Mouse (Mus musculus) kidney, adult 18-20 months (tissue): ENCODE results near the gene Plekhm2.

ENCODE experiments used
- DNase-seq: peaks from one replicate; pipeline ENCODE4 v3.0.0; 2021

The Plekhm2 gene

GRCm38 (mm10) chr4:141660884-141661283 lies 3.8 kb downstream of the Plekhm2 start:
- DNase-seq: no peak

- DNase-seq: no peak
Measured at GRCm38 (mm10) chr4:141659739-141660138, 5.0 kb downstream of the Plekhm2 start.

- no peak for DNase-seq
Measured at GRCm38 (mm10) chr4:141658846-141659484, 5.7 kb downstream of the Plekhm2 start.

DNA sequence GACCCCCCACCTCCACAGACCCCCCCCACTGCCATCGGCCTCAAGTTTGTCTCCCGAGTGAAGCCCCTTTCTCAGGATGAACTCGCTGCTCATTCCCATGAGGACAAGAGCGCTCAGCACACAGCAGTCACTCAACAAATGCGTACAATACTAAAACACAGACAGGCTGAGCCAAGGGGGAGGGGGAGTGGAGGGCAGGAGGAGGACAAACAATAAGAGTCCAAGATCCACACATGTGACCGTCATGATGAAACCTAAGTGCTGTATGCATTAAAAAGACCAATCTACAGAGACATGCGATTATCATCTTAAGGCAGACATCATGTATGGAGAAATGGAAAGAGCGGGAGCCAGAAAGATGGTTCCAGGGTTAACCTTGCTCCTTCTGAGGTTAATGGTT lies 7.8 kb downstream of the Plekhm2 start:
- no peak for DNase-seq

- DNase-seq: no peak
Measured at GRCm38 (mm10) chr4:141655908-141656608, 8.6 kb downstream of the Plekhm2 start.

GRCm38 (mm10) chr4:141654509-141654908 lies 10.2 kb downstream of the Plekhm2 start:
- DNase-seq: no peak

DNA sequence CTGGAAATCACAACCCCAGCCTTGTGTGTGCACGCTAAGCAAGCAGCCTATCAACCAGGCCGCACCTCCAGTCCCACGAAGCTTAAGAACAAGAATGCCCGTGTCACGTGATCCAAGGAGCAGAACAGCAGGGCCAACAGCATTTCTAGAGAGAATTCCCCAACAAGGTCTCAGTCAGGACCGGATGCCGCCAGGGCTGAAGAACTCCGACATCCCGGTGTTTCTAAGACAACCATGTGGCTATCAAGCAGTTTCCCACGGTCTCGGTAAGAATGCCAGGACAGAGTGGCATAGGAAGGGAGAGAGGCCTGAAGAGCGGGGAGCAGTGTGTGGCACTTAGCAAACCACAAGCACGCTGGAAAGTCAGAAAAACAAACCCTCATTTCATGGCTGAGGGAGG lies 10.9 kb downstream of the Plekhm2 start:
- no peak for DNase-seq

- no peak for DNase-seq
Measured at GRCm38 (mm10) chr4:141653044-141653443, 11.7 kb downstream of the Plekhm2 start.

- DNase-seq: no peak
Measured at GRCm38 (mm10) chr4:141651944-141652343, 12.8 kb downstream of the Plekhm2 start.

- DNase-seq: no peak
Measured at GRCm38 (mm10) chr4:141651286-141651685, 13.4 kb downstream of the Plekhm2 start.

DNA sequence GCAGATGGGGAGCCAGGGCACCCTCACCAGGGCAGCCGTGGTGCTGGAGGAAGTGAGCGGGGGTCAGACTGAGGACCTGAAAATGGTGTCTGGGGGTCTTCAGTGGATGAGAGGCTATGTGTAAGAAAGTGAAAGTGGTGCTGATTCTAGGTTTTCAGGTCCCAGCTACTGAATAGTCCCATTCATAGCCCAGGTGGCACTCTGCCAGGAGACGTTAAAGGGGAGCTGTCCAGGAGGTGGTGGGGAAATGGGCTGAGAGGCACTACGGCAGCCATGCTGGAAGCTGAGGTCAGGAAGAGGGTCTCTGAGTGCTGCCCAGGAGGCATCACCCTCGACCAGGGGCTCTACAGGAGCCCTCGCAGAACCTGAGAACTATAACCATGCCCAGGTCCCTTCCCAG lies 15.5 kb downstream of the Plekhm2 start:
- no peak for DNase-seq

DNA sequence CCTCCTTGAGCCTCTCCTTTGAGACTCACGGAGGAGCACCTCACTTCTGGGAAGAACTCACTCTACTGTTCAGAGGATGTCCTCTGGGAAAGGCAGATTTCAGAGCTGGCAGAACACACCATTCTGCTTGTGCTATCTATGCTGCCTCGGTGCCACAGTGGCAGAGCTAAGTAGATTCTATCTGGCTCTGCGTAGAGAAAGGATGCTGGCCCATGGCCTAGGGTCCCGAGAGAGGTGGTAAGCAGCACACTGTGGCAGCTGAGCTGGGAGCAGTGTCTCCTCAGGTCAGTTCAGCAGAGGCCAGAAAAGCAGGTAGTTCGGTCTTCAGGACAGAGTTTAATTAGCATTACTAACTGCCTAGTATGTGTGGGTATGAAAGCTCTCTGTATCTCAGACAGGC lies 16.4 kb downstream of the Plekhm2 start:
- DNase-seq: no peak

DNA sequence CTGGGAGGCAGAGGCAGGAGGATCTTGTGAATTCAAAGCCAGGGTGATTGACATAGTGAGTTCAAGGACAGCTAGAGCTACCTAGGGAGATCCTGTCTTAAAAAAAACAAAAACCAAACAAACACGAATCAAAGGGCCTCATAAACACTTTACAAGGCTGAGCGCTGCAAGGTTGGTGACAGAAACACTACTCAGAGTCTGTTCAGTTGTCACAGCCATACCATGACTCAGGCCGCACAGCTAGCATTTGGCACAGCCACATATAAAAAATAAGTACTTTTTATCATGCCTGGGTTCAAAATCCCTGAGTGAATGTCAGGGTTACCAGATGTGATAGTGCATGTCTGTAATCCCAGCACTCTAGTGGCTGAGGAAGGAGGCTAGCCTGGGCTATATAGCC lies 17.5 kb downstream of the Plekhm2 start:
- DNase-seq: no peak

DNA sequence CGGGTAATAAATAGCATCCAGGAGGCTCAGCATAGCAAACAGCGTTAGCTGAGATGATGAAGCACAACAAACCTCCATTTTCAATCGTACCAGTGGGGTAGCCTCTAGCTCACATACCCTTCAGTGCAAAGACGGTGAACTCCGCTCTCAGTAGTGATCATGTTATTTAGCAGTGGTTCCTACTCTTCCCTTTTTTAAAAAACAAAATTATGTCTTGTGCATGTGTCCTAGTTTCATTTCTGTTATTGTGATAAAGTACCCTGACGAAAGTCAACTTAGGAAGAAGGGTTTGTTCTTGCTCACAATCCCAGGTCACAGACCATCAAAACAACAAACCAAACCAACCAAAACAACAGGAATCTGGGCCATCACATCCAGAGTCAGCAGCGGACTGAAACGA lies 18.7 kb downstream of the Plekhm2 start:
- DNase-seq: no peak

DNA sequence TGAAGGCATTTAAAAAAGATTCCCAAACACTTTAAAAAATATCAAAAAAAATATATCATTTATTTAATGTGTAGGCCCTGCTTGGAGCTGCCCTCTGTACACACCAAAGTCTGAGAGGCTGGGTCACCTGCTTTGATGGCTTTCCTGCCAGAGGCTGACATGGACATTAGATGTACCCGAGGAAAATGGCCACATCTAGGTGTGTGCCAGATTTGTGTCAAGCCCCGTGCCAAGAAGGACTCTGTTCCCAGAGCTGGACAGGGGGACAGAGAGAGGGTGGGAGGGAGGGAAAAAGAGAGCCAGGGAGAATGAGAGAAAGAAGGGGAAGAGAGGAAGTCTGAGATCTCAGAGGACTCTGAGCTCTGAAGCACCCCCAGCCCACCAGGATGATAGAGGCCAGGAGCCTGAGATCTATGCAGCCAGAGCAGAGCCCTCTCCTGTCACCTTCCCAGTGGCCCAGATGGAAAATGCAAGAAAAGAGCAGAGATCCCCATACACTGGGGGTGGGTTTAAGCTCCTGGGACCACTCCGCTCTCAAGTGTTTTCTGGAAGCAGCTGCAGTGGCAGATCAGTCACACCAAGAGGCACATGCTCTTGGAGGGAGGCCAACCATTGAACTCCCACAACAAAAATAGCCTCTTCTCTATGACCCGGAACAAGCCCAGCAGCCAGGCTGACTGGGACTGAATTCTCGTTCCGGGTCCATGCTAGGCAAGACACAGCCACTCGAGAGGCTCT lies 21.4 kb downstream of the Plekhm2 start:
- DNase-seq: peak; percentile 79

DNA sequence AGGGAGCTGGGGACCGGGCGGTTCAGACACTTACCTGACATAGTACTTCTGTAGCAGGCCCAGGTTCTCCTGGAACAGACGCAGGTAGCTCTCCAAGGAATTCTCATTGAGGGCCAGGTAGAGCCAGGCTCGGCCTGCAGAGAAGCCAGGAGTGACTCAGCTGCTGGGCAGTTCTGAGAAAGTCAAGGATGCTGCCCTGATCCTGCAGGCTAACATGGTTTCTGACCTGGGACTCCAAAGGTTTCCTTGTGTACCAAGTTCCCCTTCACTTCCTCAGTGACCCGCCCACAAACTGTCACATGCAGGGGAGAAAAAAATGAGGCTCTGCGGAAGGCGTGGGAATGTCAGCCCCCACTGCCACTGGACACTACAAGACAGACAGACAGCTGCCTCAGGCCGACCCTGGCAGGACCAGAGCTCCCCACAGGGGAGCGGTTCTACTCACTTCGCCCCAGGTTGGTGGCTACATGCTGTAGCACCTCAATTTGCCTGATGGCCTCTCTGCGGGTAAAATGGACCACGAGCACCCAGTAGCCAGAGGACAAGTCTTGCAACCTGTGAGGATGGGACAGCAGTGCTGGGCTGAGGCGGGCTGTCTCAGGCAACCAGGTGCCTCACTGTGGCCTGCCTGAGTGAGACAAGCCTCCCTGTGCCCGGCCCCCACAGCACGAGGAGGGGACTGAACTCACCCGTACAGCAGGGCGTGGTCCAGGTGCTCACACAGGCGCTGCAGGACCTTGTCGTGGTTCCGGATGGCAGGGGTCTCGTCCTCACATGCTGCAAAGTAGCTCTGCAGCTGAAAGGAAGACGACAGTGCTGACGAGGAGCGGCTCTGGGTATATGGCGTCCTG lies 22.5 kb downstream of the Plekhm2 start:
- DNase-seq: peak; percentile 66

GRCm38 (mm10) chr4:141641353-141641771 lies 23.3 kb downstream of the Plekhm2 start:
- peak; percentile 82 for DNase-seq

- DNase-seq: no peak
Measured at GRCm38 (mm10) chr4:141639474-141639873, 25.2 kb downstream of the Plekhm2 start.

DNA sequence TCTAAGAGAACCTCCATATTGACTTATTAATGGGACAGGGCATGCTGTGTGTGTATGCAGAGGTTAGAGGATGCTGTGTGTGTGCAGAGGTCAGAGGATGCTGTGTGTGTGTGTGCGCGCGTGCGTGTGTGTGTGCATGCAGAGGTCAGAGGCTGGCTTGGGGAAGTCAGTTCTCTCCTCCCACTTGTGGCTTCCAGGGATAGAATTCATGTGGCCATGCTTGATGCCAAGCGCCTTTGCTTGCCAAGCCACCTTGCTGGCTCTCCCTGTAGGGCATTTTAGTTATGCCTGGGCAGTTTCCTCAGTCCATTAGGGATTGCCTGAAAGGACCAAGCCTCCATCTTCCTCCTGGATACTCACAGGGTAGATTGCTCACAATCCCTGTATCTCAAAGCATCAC lies 28.0 kb downstream of the Plekhm2 start:
- DNase-seq: peak; percentile 75

DNA sequence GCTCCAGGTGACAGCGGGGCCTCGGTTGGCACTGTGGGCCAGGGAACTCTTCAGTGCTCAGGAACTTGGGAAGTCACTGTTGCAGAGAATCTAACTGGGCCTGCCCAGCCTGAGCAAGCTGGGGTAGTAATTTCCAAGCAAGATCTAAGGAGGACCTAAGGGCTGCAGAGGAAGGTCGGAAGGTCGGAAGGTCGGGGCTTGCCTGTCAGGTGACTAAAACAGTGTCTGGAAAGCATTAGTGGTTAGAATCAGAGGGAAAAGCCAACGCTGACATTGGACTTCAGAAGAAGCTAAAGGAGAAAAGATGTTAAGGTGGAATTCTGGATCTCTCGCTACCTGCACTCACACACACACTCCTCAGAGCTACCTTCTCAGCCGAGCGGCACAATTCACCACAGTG lies 28.7 kb downstream of the Plekhm2 start:
- no peak for DNase-seq

- no peak for DNase-seq
Measured at GRCm38 (mm10) chr4:141632111-141632873, 32.4 kb downstream of the Plekhm2 start.

- no peak for DNase-seq
Measured at GRCm38 (mm10) chr4:141631250-141631649, 33.4 kb downstream of the Plekhm2 start.
